Mouse (Mus musculus) heart, adult 2 months (tissue): ENCODE data around the gene Capn11.

Source experiments
- CTCF ChIP-seq: fragments of 200-600 bp; IDR thresholded peaks from 2 replicates; pipeline ENCODE4 v1.8.1; 2022; ENCODE audit warnings: antibody characterized with exemption, mild to moderate bottlenecking, moderate library complexity
- EP300 ChIP-seq: fragments of 200-500 bp; IDR thresholded peaks from 2 replicates; pipeline ENCODE4 v1.6.1; 2011; ENCODE audit warnings: low read depth, low read length, control low read depth; ENCODE audit not compliant: insufficient read depth

DNA sequence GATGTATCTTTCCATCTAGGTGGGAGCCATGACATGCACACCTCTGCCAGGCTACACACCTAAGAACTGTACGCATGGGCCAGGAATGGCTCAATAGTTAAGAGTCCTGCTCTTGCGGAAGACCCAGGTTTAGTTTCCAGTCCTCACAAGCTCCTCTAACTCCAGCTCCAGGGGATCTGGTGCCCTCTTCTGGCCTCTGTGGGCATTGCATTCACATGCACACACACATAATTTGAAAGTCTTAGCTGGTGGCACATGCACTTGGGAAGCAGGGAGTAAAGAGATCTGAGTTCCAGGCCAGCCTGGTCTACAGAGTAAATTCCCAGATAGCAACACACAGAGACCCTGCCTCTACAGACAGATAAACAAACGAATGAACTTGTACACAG is 72.7 kb downstream of the Capn11 start:
- peak; percentile 61 for TF ChIP-seq CTCF
- TF ChIP-seq EP300 = no peak
